Mouse (Mus musculus) layer of hippocampus, adult 8-10 months (tissue): ENCODE measurements at regions not wholly inside any gene's neighbourhood (a gene's known extent, or its start where the extent isn't known, plus 50 kb on each side); places are given as distances from the start of the nearest gene placed in this dataset.
A peak's percentile ranks its signal among the peaks of the same experiment; 100 is the strongest.

Experiments used
- DNase-seq, 2 experiments: peaks; one replicate each; pipeline ENCODE4 v3.0.0; 2022; ENCODE audit warnings: low spot score in 2 of 2

GRCm38 (mm10) chr12:59834809-59835208 is 615.3 kb upstream of the Fbxo33 start:
- DNase-seq = no peak

- no peak for DNase-seq
Measured at GRCm38 (mm10) chr12:59822918-59823317, 603.4 kb upstream of the Fbxo33 start.

GRCm38 (mm10) chr12:59822435-59822834 is 602.9 kb upstream of the Fbxo33 start:
- no peak for DNase-seq

GRCm38 (mm10) chr12:59821698-59822097 is 602.2 kb upstream of the Fbxo33 start:
- no peak for DNase-seq

- no peak for DNase-seq
Measured at GRCm38 (mm10) chr12:59815965-59816364, 596.4 kb upstream of the Fbxo33 start.

- no peak for DNase-seq
Measured at GRCm38 (mm10) chr12:59814356-59814755, 594.8 kb upstream of the Fbxo33 start.

- DNase-seq = no peak
Measured at GRCm38 (mm10) chr12:59809224-59809623, 589.7 kb upstream of the Fbxo33 start.

- DNase-seq = peak; percentile 45 to 65
Measured at GRCm38 (mm10) chr12:59798051-59798450, 578.5 kb upstream of the Fbxo33 start.

GRCm38 (mm10) chr12:59791473-59791872 is 571.9 kb upstream of the Fbxo33 start:
- no peak for DNase-seq

- DNase-seq = no peak
Measured at GRCm38 (mm10) chr12:59786831-59787230, 567.3 kb upstream of the Fbxo33 start.

- no peak for DNase-seq
Measured at GRCm38 (mm10) chr12:59770980-59771379, 551.5 kb upstream of the Fbxo33 start.

- no peak for DNase-seq
Measured at GRCm38 (mm10) chr12:59762260-59762659, 542.7 kb upstream of the Fbxo33 start.

GRCm38 (mm10) chr12:59744768-59745167 is 525.2 kb upstream of the Fbxo33 start:
- no peak for DNase-seq

GRCm38 (mm10) chr12:59743211-59743610 is 523.7 kb upstream of the Fbxo33 start:
- peak; percentile 4 to 5 for DNase-seq

GRCm38 (mm10) chr12:59724951-59725350 is 505.4 kb upstream of the Fbxo33 start:
- DNase-seq = no peak

- no peak for DNase-seq
Measured at GRCm38 (mm10) chr12:59722471-59723182, 503.1 kb upstream of the Fbxo33 start.

GRCm38 (mm10) chr12:59713216-59713615 is 493.7 kb upstream of the Fbxo33 start:
- DNase-seq = no peak

GRCm38 (mm10) chr12:59683235-59683634 is 463.7 kb upstream of the Fbxo33 start:
- no peak for DNase-seq

- DNase-seq = no peak
Measured at GRCm38 (mm10) chr12:59663161-59663560, 443.6 kb upstream of the Fbxo33 start.

GRCm38 (mm10) chr12:59630678-59631077 is 411.2 kb upstream of the Fbxo33 start:
- no peak for DNase-seq

GRCm38 (mm10) chr12:59623147-59623546 is 403.6 kb upstream of the Fbxo33 start:
- no peak for DNase-seq

GRCm38 (mm10) chr12:59621132-59621531 is 401.6 kb upstream of the Fbxo33 start:
- no peak for DNase-seq

GRCm38 (mm10) chr12:59620340-59620739 is 400.8 kb upstream of the Fbxo33 start:
- peak; percentile 31 to 66 for DNase-seq

- DNase-seq = no peak
Measured at GRCm38 (mm10) chr12:59616075-59616474, 396.6 kb upstream of the Fbxo33 start.
